ENCODE assay signal across 12 mouse cellular contexts in the genomic region with DNA sequence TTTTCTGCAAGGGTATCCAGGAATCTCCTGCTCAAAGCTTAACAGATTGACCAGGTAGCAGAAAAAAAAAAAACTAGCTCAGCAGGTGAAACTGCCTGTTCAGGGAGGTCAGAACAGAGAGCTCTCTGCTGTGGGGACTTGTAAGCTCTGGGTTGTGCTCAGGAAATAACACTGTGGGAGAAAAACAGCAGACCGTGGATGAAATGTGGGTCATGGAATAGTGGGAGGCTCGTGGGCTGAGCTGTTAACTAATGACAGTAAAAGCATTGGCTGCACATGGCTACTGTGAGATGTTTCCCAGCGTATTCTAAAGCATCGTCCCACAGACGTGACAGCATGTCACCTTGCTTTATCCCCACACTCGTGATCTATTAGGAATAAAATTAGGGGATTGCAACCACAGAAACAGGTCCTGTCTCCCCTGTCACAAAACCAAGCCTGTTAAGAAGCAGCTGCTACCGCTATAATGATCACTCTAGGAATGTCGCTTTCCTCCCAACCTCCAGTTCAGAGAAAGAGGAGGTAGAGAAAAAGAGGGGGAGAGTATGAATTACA. TPM values are rescaled to one million over a fixed set of nuclear protein-coding genes. Genes with fewer than 3 reads are reported as not detected.
DNase-seq lines count a peak whose midpoint lies in the region; ATAC-seq lines count a peak whose summit lies in the region.
"Had no signal": no experiment of that assay in that cellular context is flagged by ENCODE, and none has a peak within 500 bp of the region (broad histone marks: within the 10 kb centered on the region; RNA-seq: fewer than 3 reads in every experiment).

No protein-coding gene starts in this region.

- H3K36me3 ChIP-seq in hindbrain, embryonic 13.5 days: no peaks in the 10 kb centered on the region
- no peaks in the 10 kb centered on the region for H3K36me3 ChIP-seq in hindbrain, embryonic 11.5 days (ENCODE audit: control insufficient read depth, insufficient read depth, low read length)
- H3K36me3 ChIP-seq in midbrain, embryonic 14.5 days (ENCODE audit: control insufficient read depth, insufficient read depth, low read length): no peaks in the 10 kb centered on the region
- no peaks in the 10 kb centered on the region for H3K36me3 ChIP-seq in midbrain, embryonic 10.5 days
- H3K36me3 ChIP-seq: lung, embryonic 15.5 days had no signal

- peak overlapping the region; percentile 29 for H3K4me2 ChIP-seq in hindbrain, embryonic 13.5 days
- no peak overlapping the region for H3K4me2 ChIP-seq in hindbrain, embryonic 11.5 days (replicated peaks; ENCODE audit: low read depth, low read length)
- H3K4me2 ChIP-seq in midbrain, embryonic 14.5 days (ENCODE audit: low read length): peak overlapping the region; percentile 14
- H3K4me2 ChIP-seq: lung, embryonic 15.5 days had no signal

- H3K4me3 ChIP-seq in hindbrain, embryonic 13.5 days: no peak overlapping the region
- H3K4me3 ChIP-seq in hindbrain, embryonic 11.5 days (ENCODE audit: low read depth, low read length): no peak overlapping the region
- H3K4me3 ChIP-seq in midbrain, embryonic 14.5 days (replicated peaks; ENCODE audit: low read depth, low read length): no peak overlapping the region
- no peak overlapping the region for H3K4me3 ChIP-seq in midbrain, embryonic 10.5 days
- H3K4me3 ChIP-seq: lung, embryonic 15.5 days had no signal

- H3K9ac ChIP-seq in hindbrain, embryonic 13.5 days: no peak overlapping the region
- no peak overlapping the region for H3K9ac ChIP-seq in hindbrain, embryonic 11.5 days (ENCODE audit: low read depth, low read length)
- H3K9ac ChIP-seq in midbrain, embryonic 14.5 days (replicated peaks; ENCODE audit: low read length): no peak overlapping the region
- H3K9ac ChIP-seq: forebrain, postnatal 0 days; lung, embryonic 15.5 days had no signal

- ATAC-seq in hindbrain, embryonic 13.5 days (ENCODE audit: low FRiP score): no peak
- ATAC-seq in hindbrain, embryonic 11.5 days (ENCODE audit: low FRiP score): no peak
- no peak for ATAC-seq in midbrain, embryonic 14.5 days (ENCODE audit: low FRiP score, low TSS enrichment)
- ATAC-seq: forebrain, postnatal 0 days had no signal

- DNase-seq in hindbrain, embryonic 11.5 days (ENCODE audit: low spot score): no peak
- no peak for DNase-seq in midbrain, embryonic 14.5 days
- DNase-seq in midbrain, embryonic 10.5 days (ENCODE audit: low spot score): no peak
- DNase-seq in cerebellum, postnatal 36 days: peak; percentile 49 to 70
- DNase-seq in retina, postnatal 1 day: peak; percentile 69
- DNase-seq in urinary bladder, postnatal 14 days (ENCODE audit: low spot score): no peak
- DNase-seq in natural killer cell, adult 2 months (ENCODE audit: low spot score in 2 of 2): no peak
- DNase-seq: adrenal gland, postnatal 25 days; forebrain, postnatal 0 days; kidney, adult 11 months had no signal

- H3K9me3 ChIP-seq in hindbrain, embryonic 13.5 days: no peaks in the 10 kb centered on the region
- no peaks in the 10 kb centered on the region for H3K9me3 ChIP-seq in hindbrain, embryonic 11.5 days (ENCODE audit: control insufficient read depth, low read length)
- no peaks in the 10 kb centered on the region for H3K9me3 ChIP-seq in midbrain, embryonic 14.5 days (ENCODE audit: control insufficient read depth, low read length)
- no peaks in the 10 kb centered on the region for H3K9me3 ChIP-seq in midbrain, embryonic 10.5 days (replicated peaks)
- H3K9me3 ChIP-seq: lung, embryonic 15.5 days had no signal

- peaks cover 21% of the 10 kb centered on the region for H3K4me1 ChIP-seq in hindbrain, embryonic 13.5 days (replicated peaks)
- no peaks in the 10 kb centered on the region for H3K4me1 ChIP-seq in hindbrain, embryonic 11.5 days (replicated peaks; ENCODE audit: control insufficient read depth, insufficient read depth, low read length)
- 0 out of 2 replicates have a peak, but pooled peaks cover 9% of the 10 kb centered on the region for H3K4me1 ChIP-seq in midbrain, embryonic 14.5 days (ENCODE audit: control insufficient read depth, insufficient read depth, low read length)
- peaks cover 19% of the 10 kb centered on the region for H3K4me1 ChIP-seq in midbrain, embryonic 10.5 days
- H3K4me1 ChIP-seq: lung, embryonic 15.5 days had no signal

- H3K27ac ChIP-seq in hindbrain, embryonic 13.5 days: no peak overlapping the region
- no peak overlapping the region for H3K27ac ChIP-seq in hindbrain, embryonic 11.5 days (ENCODE audit: low read depth, low read length)
- H3K27ac ChIP-seq in midbrain, embryonic 14.5 days (replicated peaks; ENCODE audit: low read depth, low read length): no peak overlapping the region
- no peak overlapping the region; the same call in 1 of the 2 replicates for H3K27ac ChIP-seq in midbrain, embryonic 10.5 days (replicated peaks)
- H3K27ac ChIP-seq: lung, embryonic 15.5 days had no signal

- 49% methylated on average over 8 of the region's 8 CpGs for WGBS in hindbrain, embryonic 13.5 days
- WGBS in hindbrain, embryonic 11.5 days: 63% methylated on average over 8 of the region's 8 CpGs
- WGBS in midbrain, embryonic 14.5 days: 56% methylated on average over 8 of the region's 8 CpGs
- WGBS in midbrain, embryonic 10.5 days: 77% methylated on average over 8 of the region's 8 CpGs

- no peaks in the 10 kb centered on the region for H3K27me3 ChIP-seq in hindbrain, embryonic 13.5 days
- H3K27me3 ChIP-seq in hindbrain, embryonic 11.5 days (ENCODE audit: control insufficient read depth, insufficient read depth, low read length): no peaks in the 10 kb centered on the region
- H3K27me3 ChIP-seq in midbrain, embryonic 14.5 days (ENCODE audit: control insufficient read depth, insufficient read depth, low read length): no peaks in the 10 kb centered on the region
- H3K27me3 ChIP-seq in midbrain, embryonic 10.5 days (ENCODE audit: low read depth, poor library complexity, severe bottlenecking): no peaks in the 10 kb centered on the region
- H3K27me3 ChIP-seq: lung, embryonic 15.5 days had no signal

RNA-seq across cellular contexts. Expression of a gene that starts 4.1 kb away (rescaled TPM):
- polyA plus RNA-seq in hindbrain, embryonic 13.5 days (2015; fragmentation: Nextera tagmentation; extraction: Ambion mirVana): 11.9 TPM in 2 replicates
- 6.4 and 9.5 TPM in 2 replicates for polyA plus RNA-seq in hindbrain, embryonic 11.5 days (2014; fragmentation: Nextera tagmentation; extraction: Ambion mirVana)
- polyA plus RNA-seq in midbrain, embryonic 14.5 days (2014; fragmentation: Nextera tagmentation; extraction: Ambion mirVana): 8.1 and 10.4 TPM in 2 replicates
- 8.8 and 9.9 TPM in 2 replicates for polyA plus RNA-seq in midbrain, embryonic 10.5 days (2016; fragmentation: Nextera tagmentation; extraction: Ambion mirVana)

Comparison
In these comparisons a context has a peak if more than half of its experiments do, and no peak if none do; other contexts are left out.
1. DNase-seq: peak in cerebellum, postnatal 36 days (2 of 2) and retina, postnatal 1 day (single experiment); none in hindbrain, embryonic 11.5 days (single experiment), midbrain, embryonic 14.5 days (single experiment), midbrain, embryonic 10.5 days (single experiment), urinary bladder, postnatal 14 days (single experiment) and natural killer cell, adult 2 months (0 of 2).